Mouse (Mus musculus): Measurements from ENCODE around the gene Lmbrd1. TPM values are rescaled to one million over a fixed set of nuclear protein-coding genes. Genes with fewer than 3 reads are reported as not detected.

Lmbrd1 gene
- polyA plus RNA-seq, 1 experiment from 2014 or later = 34.3 TPM

DNA sequence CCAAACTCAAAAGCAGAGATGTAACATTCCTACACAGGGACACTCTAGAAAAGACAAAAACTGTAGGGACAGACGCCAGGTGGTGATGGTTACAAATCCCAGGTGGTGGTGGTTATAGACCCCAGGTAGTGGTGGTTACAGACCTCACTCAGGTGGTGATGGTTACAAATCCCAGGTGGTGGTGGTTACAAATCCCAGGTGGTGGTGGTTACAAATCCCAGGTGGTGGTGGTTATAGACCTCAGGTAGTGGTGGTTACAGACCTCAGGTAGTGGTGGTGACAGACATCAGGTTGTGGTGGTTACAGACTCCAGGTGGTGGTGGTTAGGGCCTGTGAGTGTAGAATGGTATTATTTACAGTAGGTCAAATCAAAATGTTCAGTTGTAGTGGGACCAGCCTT, 5.5 kb downstream of the Lmbrd1 start:
- no peak overlapping the region for H3K4me3 ChIP-seq
- H3K27ac ChIP-seq = no peak overlapping the region
- peaks cover 9% of the 10 kb centered on the region; the same call in 1 of the 2 replicates for H3K36me3 ChIP-seq
- peak; percentile 99 for ATAC-seq (ENCODE audit: insufficient number of reproducible peaks, low FRiP score, low TSS enrichment, low read depth)
- no peaks in the 10 kb centered on the region for H3K9me3 ChIP-seq
- no peaks in the 10 kb centered on the region for H3K27me3 ChIP-seq
- H3K9ac ChIP-seq = no peak overlapping the region
- WGBS = 89% methylated on average over 1 of the region's 1 CpGs
- peaks cover 4% of the 10 kb centered on the region; the same call in 1 of the 2 replicates for H3K4me1 ChIP-seq
- no peak overlapping the region for H3K4me2 ChIP-seq

DNA sequence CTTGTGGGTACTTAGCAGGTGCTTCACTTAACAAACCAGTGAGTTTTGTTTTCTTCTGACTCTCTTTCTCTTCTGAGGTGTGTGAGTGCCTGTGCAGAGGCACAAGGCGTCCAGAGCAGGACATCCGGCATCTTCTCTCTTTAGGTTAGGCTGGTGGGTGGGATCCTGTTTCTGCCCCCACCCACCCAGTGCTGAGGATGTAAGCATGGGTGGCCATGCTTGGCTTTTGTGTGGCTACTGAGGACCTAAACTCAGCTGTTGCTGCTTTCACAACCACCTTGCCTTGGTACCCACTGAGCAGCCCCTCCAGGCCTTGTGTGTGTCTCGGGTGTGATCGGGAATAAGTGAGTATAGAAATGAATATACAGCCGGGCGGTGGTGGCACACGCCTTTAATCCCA, 7.2 kb downstream of the Lmbrd1 start:
- no peak overlapping the region for H3K9ac ChIP-seq
- WGBS = 95% methylated on average over 7 of the region's 7 CpGs
- no peaks in the 10 kb centered on the region for H3K9me3 ChIP-seq
- no peaks in the 10 kb centered on the region for H3K27me3 ChIP-seq
- no peak overlapping the region for H3K4me2 ChIP-seq
- H3K27ac ChIP-seq = no peak overlapping the region
- H3K4me1 ChIP-seq = no peaks in the 10 kb centered on the region
- no peak for ATAC-seq (ENCODE audit: insufficient number of reproducible peaks, low FRiP score, low TSS enrichment, low read depth)
- H3K4me3 ChIP-seq = no peak overlapping the region
- peaks cover 9% of the 10 kb centered on the region; the same call in 1 of the 2 replicates for H3K36me3 ChIP-seq

DNA sequence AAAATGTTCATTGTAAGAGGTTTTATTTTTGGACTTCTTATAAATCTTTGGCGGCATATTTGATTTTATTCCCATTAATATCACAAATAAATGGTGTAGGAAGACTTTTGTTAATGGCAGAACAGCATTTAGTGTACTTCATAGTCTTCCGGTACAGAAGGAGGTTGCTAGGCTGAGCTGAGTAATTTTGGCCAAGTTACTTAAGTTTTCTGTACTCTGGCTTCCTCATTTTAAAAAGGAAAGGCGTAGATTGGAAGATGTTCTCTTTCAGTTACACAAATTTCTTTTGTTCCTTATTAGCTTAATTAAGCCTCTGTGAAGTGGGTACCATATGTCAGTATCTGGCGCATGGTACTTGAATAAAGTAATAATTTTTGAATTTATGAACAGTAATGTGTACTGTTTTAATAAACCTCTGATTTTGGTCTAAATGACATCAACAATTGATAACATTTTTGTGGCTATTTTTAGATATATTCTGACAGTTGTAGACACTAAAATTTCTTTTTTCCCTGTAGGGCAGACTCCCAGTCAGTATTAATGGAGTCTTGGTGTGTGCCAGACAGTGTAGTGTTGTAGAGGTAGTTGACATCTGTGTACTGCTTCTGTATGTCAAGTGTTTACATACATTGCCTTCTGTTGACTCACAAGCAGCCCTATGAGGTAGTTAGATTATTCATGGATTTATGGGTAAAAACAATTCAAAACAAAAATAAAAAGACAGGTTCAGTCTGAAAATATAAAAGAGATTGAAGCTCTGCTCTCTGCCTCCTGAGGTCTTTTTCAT, 8.0 kb downstream of the Lmbrd1 start:
- Histone ChIP-seq H3K4me2 (no peak overlapping the region), H3K36me3 (peaks cover 9% of the 10 kb centered on the region; the same call in 1 of the 2 replicates), H3K27ac (no peak overlapping the region), H3K9ac (no peak overlapping the region), H3K4me1 (no peaks in the 10 kb centered on the region), H3K4me3 (no peak overlapping the region), H3K9me3 (no peaks in the 10 kb centered on the region), H3K27me3 (no peaks in the 10 kb centered on the region)
- WGBS = 91% methylated on average over 4 of the region's 4 CpGs
- ATAC-seq (ENCODE audit: insufficient number of reproducible peaks, low FRiP score, low TSS enrichment, low read depth) = no peak

DNA sequence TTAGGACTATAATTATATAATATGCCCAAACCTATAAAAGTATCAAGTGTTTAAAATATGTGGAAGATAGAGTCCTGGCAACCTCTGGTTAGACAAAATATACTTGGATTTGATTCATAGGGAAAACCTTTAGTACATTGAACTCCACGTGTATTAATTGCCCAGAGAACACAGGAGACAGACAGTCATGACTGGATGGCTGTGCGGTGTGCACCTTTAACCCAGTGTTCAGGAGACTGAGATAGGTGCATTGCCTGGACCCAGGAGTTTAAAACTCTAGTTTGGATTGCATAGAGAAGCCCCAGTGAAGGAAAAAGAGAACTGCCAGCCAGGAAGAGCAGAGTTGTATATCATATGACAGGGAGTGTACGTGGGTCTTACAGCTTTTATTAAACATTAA, 19.2 kb downstream of the Lmbrd1 start:
- no peaks in the 10 kb centered on the region for H3K27me3 ChIP-seq
- H3K4me1 ChIP-seq = peaks cover 3% of the 10 kb centered on the region; the same call in 1 of the 2 replicates
- no peak overlapping the region for H3K4me3 ChIP-seq
- no peak for ATAC-seq (ENCODE audit: insufficient number of reproducible peaks, low FRiP score, low TSS enrichment, low read depth)
- no peak overlapping the region for H3K9ac ChIP-seq
- H3K36me3 ChIP-seq = peaks cover 10% of the 10 kb centered on the region; the same call in 1 of the 2 replicates
- H3K9me3 ChIP-seq = no peaks in the 10 kb centered on the region
- no peak overlapping the region for H3K27ac ChIP-seq
- whole genome bisulfite sequencing = 78% methylated on average over 3 of the region's 3 CpGs
- no peak overlapping the region for H3K4me2 ChIP-seq

DNA sequence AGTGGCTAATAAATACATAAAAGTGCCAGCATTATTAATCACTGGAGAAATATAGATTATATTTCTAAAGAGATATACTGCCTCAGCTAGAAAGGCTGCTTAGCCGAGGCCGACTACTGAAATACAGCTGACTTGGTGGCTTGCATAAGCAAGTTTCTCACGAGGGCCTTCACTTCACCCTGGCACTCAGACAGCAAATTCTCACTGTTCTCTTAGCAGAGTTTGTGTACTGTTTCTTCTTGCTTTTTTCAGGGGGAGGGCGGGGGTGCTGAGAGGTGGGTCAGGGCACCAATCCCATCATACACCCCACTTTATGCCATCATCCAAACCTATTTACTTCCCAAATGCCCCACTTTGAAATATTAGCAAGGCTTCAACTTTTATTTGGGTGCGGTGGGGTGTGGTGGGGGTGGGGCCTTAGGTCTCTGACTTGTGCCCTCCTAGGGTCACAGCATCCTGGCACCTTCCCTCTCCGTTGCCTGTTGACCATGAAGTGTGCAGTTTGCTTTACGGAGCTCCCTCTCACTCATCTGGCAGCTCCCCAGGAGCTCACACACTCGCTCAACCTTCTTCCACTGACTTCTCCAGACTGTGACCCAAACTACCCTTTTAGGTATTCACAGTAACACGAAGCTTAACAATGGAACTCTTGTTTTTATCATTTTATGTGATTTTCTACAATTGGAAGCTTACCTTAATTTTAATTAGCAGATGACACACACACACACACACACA, 19.9 kb downstream of the Lmbrd1 start:
- ATAC-seq (ENCODE audit: insufficient number of reproducible peaks, low FRiP score, low TSS enrichment, low read depth) = no peak

DNA sequence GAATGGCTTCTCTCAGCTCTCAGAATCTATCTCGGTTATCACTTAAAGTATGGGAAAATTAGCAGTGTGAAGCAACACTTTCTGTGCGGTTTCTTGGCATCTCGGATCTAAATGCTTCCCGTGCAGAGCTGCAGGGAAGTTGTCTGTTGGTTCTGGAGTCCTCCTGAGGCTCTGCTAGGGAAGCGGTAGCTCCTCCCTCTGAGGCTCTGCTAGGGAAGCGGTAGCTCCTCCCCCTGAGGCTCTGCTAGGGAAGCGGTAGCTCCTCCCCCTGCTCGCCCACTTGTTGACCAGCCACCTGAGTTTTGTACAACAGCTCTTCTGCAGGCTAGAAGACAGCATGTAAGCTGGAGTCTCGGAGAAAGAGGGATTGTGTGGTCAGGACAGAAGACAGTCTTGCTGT, 20.9 kb downstream of the Lmbrd1 start:
- no peak overlapping the region for H3K9ac ChIP-seq
- no peak overlapping the region for H3K4me2 ChIP-seq
- ATAC-seq (ENCODE audit: insufficient number of reproducible peaks, low FRiP score, low TSS enrichment, low read depth) = 0 out of 2 replicates have a peak, but pooled peaks have one; percentile 14
- H3K27ac ChIP-seq = no peak overlapping the region
- H3K36me3 ChIP-seq = no peaks in the 10 kb centered on the region
- WGBS = 33% methylated on average over 9 of the region's 9 CpGs
- no peak overlapping the region for H3K4me3 ChIP-seq
- H3K4me1 ChIP-seq = peaks cover 3% of the 10 kb centered on the region; the same call in 1 of the 2 replicates
- no peaks in the 10 kb centered on the region for H3K27me3 ChIP-seq
- no peaks in the 10 kb centered on the region for H3K9me3 ChIP-seq

More for the DNA sequence above, 19.9 kb downstream of the Lmbrd1 start:
- no peak overlapping the region for H3K4me3 ChIP-seq
- H3K36me3 ChIP-seq = peaks cover 4% of the 10 kb centered on the region; the same call in 1 of the 2 replicates
- WGBS = 67% methylated on average over 9 of the region's 9 CpGs
- no peaks in the 10 kb centered on the region for H3K27me3 ChIP-seq
- H3K9ac ChIP-seq = no peak overlapping the region
- no peak overlapping the region for H3K4me2 ChIP-seq
- H3K27ac ChIP-seq = no peak overlapping the region
- no peaks in the 10 kb centered on the region for H3K9me3 ChIP-seq
- H3K4me1 ChIP-seq = peaks cover 3% of the 10 kb centered on the region; the same call in 1 of the 2 replicates

DNA sequence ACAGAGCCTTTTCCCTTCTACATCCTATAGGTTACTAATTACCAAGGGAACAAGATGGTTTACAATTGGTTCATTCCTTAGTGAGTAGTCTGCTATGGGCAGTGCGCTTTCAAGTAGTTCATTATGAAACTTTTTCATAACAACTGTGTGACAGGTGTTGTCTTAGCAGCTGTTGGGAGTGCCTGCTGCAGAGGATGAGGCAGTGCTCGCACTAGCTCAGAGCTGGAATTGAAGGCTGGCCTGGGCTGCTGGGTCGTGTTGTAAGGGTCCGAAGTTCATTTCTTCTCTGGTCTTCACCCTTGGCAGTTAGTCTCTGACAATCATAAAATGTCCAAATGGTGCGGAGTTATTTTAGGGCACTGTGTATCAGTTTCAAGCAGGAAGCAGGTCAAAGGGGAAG, 21.8 kb downstream of the Lmbrd1 start:
- H3K4me3 ChIP-seq = no peak overlapping the region
- WGBS = 83% methylated on average over 5 of the region's 5 CpGs
- no peaks in the 10 kb centered on the region for H3K9me3 ChIP-seq
- no peaks in the 10 kb centered on the region for H3K36me3 ChIP-seq
- peaks cover 3% of the 10 kb centered on the region; the same call in 1 of the 2 replicates for H3K4me1 ChIP-seq
- no peak overlapping the region for H3K27ac ChIP-seq
- ATAC-seq (ENCODE audit: insufficient number of reproducible peaks, low FRiP score, low TSS enrichment, low read depth) = no peak
- H3K4me2 ChIP-seq = no peak overlapping the region
- H3K27me3 ChIP-seq = no peaks in the 10 kb centered on the region
- no peak overlapping the region for H3K9ac ChIP-seq

DNA sequence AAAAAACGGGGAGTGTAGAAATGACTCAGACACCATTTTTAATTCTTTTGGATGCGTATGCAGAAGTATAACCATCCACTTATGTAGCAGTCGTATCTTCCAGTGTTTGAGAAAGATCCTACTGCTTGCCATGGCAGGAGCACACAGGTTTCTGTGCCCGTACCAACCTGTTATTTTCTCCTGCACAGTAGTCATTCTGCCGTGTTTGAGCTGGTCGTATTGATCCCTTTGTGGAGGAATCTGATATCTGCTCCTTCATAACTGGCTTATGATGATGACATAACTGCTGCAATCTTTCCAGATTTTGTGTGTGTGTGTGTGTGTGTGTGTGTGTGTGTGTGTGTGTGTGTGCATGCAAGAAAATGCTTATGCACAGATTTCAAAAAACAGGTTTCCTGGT, 25.4 kb downstream of the Lmbrd1 start:
- WGBS = 64% methylated on average over 6 of the region's 6 CpGs
- Histone ChIP-seq H3K4me1 (peaks cover 3% of the 10 kb centered on the region; the same call in 1 of the 2 replicates), H3K27ac (no peak overlapping the region)

DNA sequence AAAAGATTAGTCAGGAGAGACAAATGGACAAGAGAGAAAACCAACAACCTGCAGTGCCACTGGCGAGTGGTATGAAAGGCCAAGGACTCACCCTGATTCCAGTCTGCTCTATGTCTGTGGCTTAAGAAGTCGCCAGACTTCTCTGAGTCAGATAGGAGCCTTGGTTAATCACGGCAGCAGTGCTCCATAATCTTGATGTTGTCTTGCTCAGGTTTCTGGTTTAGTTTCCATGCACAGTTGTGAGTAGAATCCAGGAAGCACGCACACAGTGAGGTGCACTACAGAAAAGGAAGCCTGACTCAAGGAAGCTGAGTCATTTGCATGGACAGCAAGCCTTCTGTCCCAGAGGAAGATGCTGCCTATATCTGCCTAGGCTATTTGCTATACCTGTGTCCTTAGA, 37.9 kb downstream of the Lmbrd1 start:
- ATAC-seq (ENCODE audit: insufficient number of reproducible peaks, low FRiP score, low TSS enrichment, low read depth) = no peak
- Histone ChIP-seq H3K9me3 (no peaks in the 10 kb centered on the region; the same call in 1 of the 2 replicates), H3K36me3 (peaks cover 25% of the 10 kb centered on the region), H3K4me3 (no peak overlapping the region), H3K4me1 (no peaks in the 10 kb centered on the region), H3K9ac (no peak overlapping the region), H3K27me3 (no peaks in the 10 kb centered on the region), H3K4me2 (no peak overlapping the region), H3K27ac (no peak overlapping the region)
- 92% methylated on average over 4 of the region's 4 CpGs for WGBS

More for the DNA sequence above, 25.4 kb downstream of the Lmbrd1 start:
- Histone ChIP-seq H3K27me3 (no peaks in the 10 kb centered on the region), H3K4me2 (no peak overlapping the region), H3K4me3 (no peak overlapping the region), H3K9ac (no peak overlapping the region), H3K36me3 (peaks cover 10% of the 10 kb centered on the region; the same call in 1 of the 2 replicates), H3K9me3 (no peaks in the 10 kb centered on the region)
- no peak for ATAC-seq (ENCODE audit: insufficient number of reproducible peaks, low FRiP score, low TSS enrichment, low read depth)

DNA sequence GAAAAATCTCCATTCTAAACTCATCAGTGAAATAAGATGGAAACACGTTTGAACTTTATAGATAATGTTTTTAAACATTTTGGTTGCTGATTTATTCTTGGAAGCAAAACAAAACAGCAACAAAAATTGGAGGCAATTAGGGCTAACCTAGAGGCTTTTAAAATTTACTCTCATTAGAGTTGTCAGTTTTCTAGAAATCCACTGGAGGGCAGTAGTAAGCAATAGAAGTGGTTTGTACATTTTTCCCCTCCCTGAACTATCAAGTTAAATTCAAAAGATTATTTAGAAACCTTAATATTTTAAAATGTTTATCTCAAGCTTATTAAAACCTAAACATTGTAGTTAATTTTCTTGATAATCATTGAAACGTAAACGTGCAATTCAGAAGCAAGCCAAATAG, 41.2 kb downstream of the Lmbrd1 start:
- Histone ChIP-seq H3K27ac (no peak overlapping the region), H3K9me3 (no peaks in the 10 kb centered on the region; the same call in 1 of the 2 replicates)

DNA sequence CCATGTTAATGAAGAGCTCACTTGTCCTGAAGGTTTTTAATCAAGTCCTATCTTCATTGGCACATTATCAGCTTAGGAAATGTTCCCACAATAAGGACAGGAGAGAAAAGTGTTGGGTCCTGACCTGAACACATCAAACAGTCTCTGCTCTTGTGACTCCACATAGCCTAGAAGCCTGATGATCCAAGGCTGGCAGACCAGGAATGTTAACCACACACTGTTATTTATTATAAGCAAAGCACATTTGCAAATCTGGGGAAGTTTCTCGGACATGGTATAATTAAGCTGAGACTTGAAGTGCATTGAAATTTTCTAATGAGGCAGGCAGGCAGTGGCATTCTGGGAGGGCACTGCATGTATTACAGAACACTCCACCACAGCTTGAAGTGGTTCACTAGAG, 41.8 kb downstream of the Lmbrd1 start:
- Histone ChIP-seq H3K36me3 (peaks cover 19% of the 10 kb centered on the region), H3K9ac (no peak overlapping the region), H3K4me3 (no peak overlapping the region), H3K9me3 (no peaks in the 10 kb centered on the region; the same call in 1 of the 2 replicates), H3K4me2 (no peak overlapping the region), H3K27ac (no peak overlapping the region), H3K4me1 (no peaks in the 10 kb centered on the region), H3K27me3 (no peaks in the 10 kb centered on the region)
- no peak for ATAC-seq (ENCODE audit: insufficient number of reproducible peaks, low FRiP score, low TSS enrichment, low read depth)
- 57% methylated on average over 1 of the region's 1 CpGs for WGBS

More for the DNA sequence above, 41.2 kb downstream of the Lmbrd1 start:
- no peak overlapping the region for H3K9ac ChIP-seq
- H3K4me2 ChIP-seq = no peak overlapping the region
- 55% methylated on average over 3 of the region's 3 CpGs for WGBS
- peaks cover 25% of the 10 kb centered on the region for H3K36me3 ChIP-seq
- H3K4me3 ChIP-seq = no peak overlapping the region
- ATAC-seq (ENCODE audit: insufficient number of reproducible peaks, low FRiP score, low TSS enrichment, low read depth) = no peak
- H3K27me3 ChIP-seq = no peaks in the 10 kb centered on the region
- H3K4me1 ChIP-seq = no peaks in the 10 kb centered on the region

DNA sequence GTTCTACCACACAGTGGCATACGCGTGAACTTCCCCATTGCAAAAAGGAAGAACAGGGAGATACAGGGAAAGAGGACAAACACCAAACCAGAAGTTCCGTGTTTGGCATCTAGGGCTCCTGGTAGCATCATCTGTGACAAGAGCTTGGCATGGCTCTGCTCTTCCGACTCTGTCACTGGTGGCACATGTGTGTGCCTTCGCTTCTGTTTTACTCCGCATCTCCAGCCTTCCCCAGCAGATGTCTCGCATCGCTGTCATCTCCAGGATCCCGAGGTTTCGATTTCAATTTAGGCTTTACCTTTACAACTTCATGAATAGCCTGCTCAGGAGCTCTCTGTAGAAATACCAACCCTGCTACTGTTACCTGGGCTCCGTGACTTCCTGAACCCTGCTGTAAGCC, 51.4 kb downstream of the Lmbrd1 start:
- H3K9ac ChIP-seq = no peak overlapping the region
- H3K4me1 ChIP-seq = no peaks in the 10 kb centered on the region; the same call in 1 of the 2 replicates
- ATAC-seq (ENCODE audit: insufficient number of reproducible peaks, low FRiP score, low TSS enrichment, low read depth) = no peak
- H3K27me3 ChIP-seq = no peaks in the 10 kb centered on the region
- H3K36me3 ChIP-seq = peaks cover 37% of the 10 kb centered on the region
- no peak overlapping the region for H3K27ac ChIP-seq
- H3K4me2 ChIP-seq = no peak overlapping the region
- 92% methylated on average over 11 of the region's 11 CpGs for whole genome bisulfite sequencing
- no peaks in the 10 kb centered on the region for H3K9me3 ChIP-seq
- no peak overlapping the region for H3K4me3 ChIP-seq

All from limb, embryonic 15.5 days (tissue).